9 mouse cellular contexts compared by ENCODE assay signal in genomic region chr5:30270571-30271190, GRCm38 (mm10). TPM values are rescaled to one million over a fixed set of nuclear protein-coding genes. Genes with fewer than 3 reads are reported as not detected.
DNase-seq lines count a peak whose midpoint lies in the region; ATAC-seq and TF ChIP-seq lines count a peak whose summit lies in the region.
"Had no signal": no experiment of that assay in that cellular context is flagged by ENCODE, and none has a peak within 500 bp of the region (broad histone marks: within the 10 kb centered on the region; RNA-seq: fewer than 3 reads in every experiment).

No protein-coding gene starts in this region.

- peak overlapping the region; percentile 3 for H3K27ac ChIP-seq in forebrain, embryonic 16.5 days (ENCODE audit: low read length)
- H3K27ac ChIP-seq in forebrain, embryonic 12.5 days: no peak overlapping the region
- peak overlapping the region; percentile 28 for H3K27ac ChIP-seq in CH12.LX (ENCODE audit: insufficient read depth, low read depth)
- H3K27ac ChIP-seq in liver, embryonic 11.5 days (ENCODE audit: low read depth, low read length): no peak overlapping the region

- H3K4me1 ChIP-seq in forebrain, embryonic 16.5 days (replicated peaks; ENCODE audit: control insufficient read depth, insufficient read depth, low read length): peaks cover 15% of the 10 kb centered on the region; the same call in 1 of the 2 replicates
- H3K4me1 ChIP-seq in forebrain, embryonic 12.5 days: no peaks in the 10 kb centered on the region
- peaks cover 7 to 34% of the 10 kb centered on the region in 2 experiments; a peak in 3 of 4 replicates for H3K4me1 ChIP-seq in CH12.LX (ENCODE audit: control insufficient read depth in 1 of 2, insufficient read depth in 2 of 2)
- H3K4me1 ChIP-seq in liver, embryonic 11.5 days (replicated peaks; ENCODE audit: control insufficient read depth, insufficient read depth, low read length): no peaks in the 10 kb centered on the region

- no peak overlapping the region for H3K9ac ChIP-seq in forebrain, embryonic 16.5 days (replicated peaks; ENCODE audit: low read depth, low read length)
- H3K9ac ChIP-seq in forebrain, embryonic 12.5 days: no peak overlapping the region
- no peak overlapping the region for H3K9ac ChIP-seq in CH12.LX (ENCODE audit: insufficient read depth, low read depth)
- no peak overlapping the region for H3K9ac ChIP-seq in liver, embryonic 11.5 days (ENCODE audit: low read depth, low read length)

- no peak overlapping the region for H3K4me3 ChIP-seq in forebrain, embryonic 16.5 days (replicated peaks; ENCODE audit: low read length)
- H3K4me3 ChIP-seq in forebrain, embryonic 12.5 days (replicated peaks): no peak overlapping the region
- H3K4me3 ChIP-seq in CH12.LX (replicated peaks in 1 of 3; ENCODE audit: low read depth in 2 of 3, low read length in 2 of 3, poor library complexity in 1 of 3): no peak overlapping the region
- H3K4me3 ChIP-seq in liver, embryonic 11.5 days (ENCODE audit: low read depth, low read length): no peak overlapping the region

- no peaks in the 10 kb centered on the region for H3K79me2 ChIP-seq in CH12.LX (replicated peaks; ENCODE audit: control insufficient read depth, extremely low read depth, insufficient read depth, poor library complexity, severe bottlenecking)

- dilution Hi-C loops in CH12.LX (cut with MboI; ENCODE audit: extremely low pct_ligation_motif_present, extremely low pct_unique_long_range_greater_than_20kb, low sequenced_read_pairs): no loop called here

- H3K36me3 ChIP-seq in forebrain, embryonic 16.5 days (ENCODE audit: control insufficient read depth, insufficient read depth): peaks cover 7% of the 10 kb centered on the region
- H3K36me3 ChIP-seq in forebrain, embryonic 12.5 days (replicated peaks): peaks cover 22% of the 10 kb centered on the region
- peaks cover 11 to 35% of the 10 kb centered on the region in 2 experiments for H3K36me3 ChIP-seq in CH12.LX (replicated peaks in 1 of 2; ENCODE audit: control insufficient read depth in 1 of 2, insufficient read depth in 1 of 2, low read length in 1 of 2)
- H3K36me3 ChIP-seq in liver, embryonic 11.5 days (ENCODE audit: control insufficient read depth, insufficient read depth, low read length): peaks cover 8% of the 10 kb centered on the region

- TF ChIP-seq EP300 in CH12.LX (IDR thresholded peaks at IDR 0.05; ENCODE audit: low read length): peak; percentile 83

- H3K27me3 ChIP-seq in forebrain, embryonic 16.5 days (replicated peaks; ENCODE audit: control insufficient read depth, insufficient read depth, low read length): no peaks in the 10 kb centered on the region
- no peaks in the 10 kb centered on the region for H3K27me3 ChIP-seq in forebrain, embryonic 12.5 days
- no peaks in the 10 kb centered on the region for H3K27me3 ChIP-seq in CH12.LX (replicated peaks)
- H3K27me3 ChIP-seq in liver, embryonic 11.5 days (replicated peaks; ENCODE audit: control insufficient read depth, insufficient read depth, low read length): no peaks in the 10 kb centered on the region

- in situ Hi-C loops in CH12.LX (cut with MboI; ENCODE audit: low pct_ligation_motif_present, low pct_unique_long_range_greater_than_20kb, low sequenced_read_pairs): no loop called here

- TF ChIP-seq RAD21 in CH12.LX (IDR thresholded peaks at IDR 0.05; ENCODE audit: low read depth, low read length): no peak

- DNase-seq in CH12.LX (ENCODE audit: extremely low read depth): peak; percentile 51
- peak; percentile 21 for DNase-seq in gastrocnemius, postnatal 10 days
- DNase-seq in left cerebral cortex, postnatal 10 days (ENCODE audit: extremely low spot score in 1 of 2, low spot score in 2 of 2): peak; percentile 31 to 78
- DNase-seq in thymus, postnatal 36 days: no peak
- DNase-seq in thymus, postnatal 4 days: no peak
- no peak for DNase-seq in liver, embryonic 11.5 days (ENCODE audit: low spot score)
- DNase-seq: spleen, adult 18-20 months had no signal

- TF ChIP-seq CTCF in CH12.LX (conservative IDR thresholded peaks at IDR 0.05 in 1 of 2, IDR thresholded peaks at IDR 0.05 in 1 of 2; ENCODE audit: low read depth in 2 of 2, low read length in 2 of 2): no peak

- intact Hi-C loops in left cerebral cortex, postnatal 10 days (cut with DNase I): no loop called here

- peak; percentile 63 for ATAC-seq in forebrain, embryonic 16.5 days
- ATAC-seq in forebrain, embryonic 12.5 days (ENCODE audit: low FRiP score): no peak
- ATAC-seq in liver, embryonic 11.5 days (replicated peaks; ENCODE audit: low FRiP score): no peak

- no peak for TF ChIP-seq POLR2A in CH12.LX (IDR thresholded peaks at IDR 0.05; ENCODE audit: low read depth, low read length)

- H3K4me2 ChIP-seq in forebrain, embryonic 16.5 days (ENCODE audit: low read length): no peak overlapping the region
- no peak overlapping the region for H3K4me2 ChIP-seq in forebrain, embryonic 12.5 days
- H3K4me2 ChIP-seq in CH12.LX (ENCODE audit: insufficient read depth, low read depth, poor library complexity, severe bottlenecking): peak overlapping the region; percentile 14; the same call in 1 of the 2 replicates
- H3K4me2 ChIP-seq in liver, embryonic 11.5 days: no peak overlapping the region

- 59% methylated on average over 11 of the region's 11 CpGs for WGBS in forebrain, embryonic 16.5 days
- 79% methylated on average over 11 of the region's 11 CpGs for WGBS in forebrain, embryonic 12.5 days
- 84% methylated on average over 11 of the region's 11 CpGs for WGBS in liver, embryonic 11.5 days

- no peaks in the 10 kb centered on the region for H3K9me3 ChIP-seq in forebrain, embryonic 16.5 days (ENCODE audit: control insufficient read depth, low read length)
- H3K9me3 ChIP-seq in forebrain, embryonic 12.5 days: no peaks in the 10 kb centered on the region
- no peaks in the 10 kb centered on the region for H3K9me3 ChIP-seq in CH12.LX (replicated peaks; ENCODE audit: low read length)
- no peaks in the 10 kb centered on the region for H3K9me3 ChIP-seq in liver, embryonic 11.5 days (ENCODE audit: control insufficient read depth, low read length)

TF ChIP-seq in CH12.LX, 34 proteins besides CTCF, POLR2A, EP300 and RAD21 (continues in another document):
- TF ChIP-seq RCOR1 (conservative IDR thresholded peaks at IDR 0.05; ENCODE audit: low read depth, low read length) (no peak), MAZ (IDR thresholded peaks at IDR 0.05; ENCODE audit: low read depth, low read length) (no peak), ETS1 (conservative IDR thresholded peaks at IDR 0.05; ENCODE audit: low read depth, low read length) (peak; percentile 67), MAFK (IDR thresholded peaks at IDR 0.05; ENCODE audit: insufficient replicate concordance, low read length) (peak; percentile 67), ZMIZ1 (IDR thresholded peaks at IDR 0.05; ENCODE audit: low read depth, low read length) (no peak), ZNF384 (IDR thresholded peaks at IDR 0.05; ENCODE audit: low read depth, low read length) (peak; percentile 65), JUN (IDR thresholded peaks at IDR 0.05; ENCODE audit: insufficient read depth, low read depth, low read length) (no peak; the same call in 1 of the 2 replicates), SIN3A (IDR thresholded peaks at IDR 0.05; ENCODE audit: low read length) (no peak), ZC3H11A (IDR thresholded peaks at IDR 0.05; ENCODE audit: low read depth, low read length) (no peak), IRF4 (IDR thresholded peaks at IDR 0.05; ENCODE audit: low read depth, low read length) (peak; percentile 88), NRF1 (IDR thresholded peaks at IDR 0.05; ENCODE audit: low read depth, low read length) (no peak), USF1 (IDR thresholded peaks at IDR 0.05; ENCODE audit: low read depth, low read length) (no peak), E2F4 (IDR thresholded peaks at IDR 0.05; ENCODE audit: insufficient replicate concordance, low read depth, low read length) (no peak), JUND (conservative IDR thresholded peaks at IDR 0.05; ENCODE audit: low read depth, low read length) (peak; percentile 43; the same call in 1 of the 2 replicates), CHD2 (IDR thresholded peaks at IDR 0.05; ENCODE audit: low read length) (no peak), UBTF (IDR thresholded peaks at IDR 0.05; ENCODE audit: low read depth, low read length) (no peak), ZKSCAN1 (IDR thresholded peaks at IDR 0.05; ENCODE audit: borderline replicate concordance, low read depth, low read length) (no peak), MAX (IDR thresholded peaks at IDR 0.05; ENCODE audit: low read length) (peak; percentile 28; the same call in 1 of the 2 replicates), USF2 (conservative IDR thresholded peaks at IDR 0.05; ENCODE audit: low read depth, low read length) (no peak), KAT2A (IDR thresholded peaks at IDR 0.05; ENCODE audit: insufficient replicate concordance, low read length) (no peak), TCF12 (IDR thresholded peaks at IDR 0.05; ENCODE audit: low read depth, low read length) (0 out of 2 replicates have a peak, but pooled peaks have one; percentile 20), MEF2A (IDR thresholded peaks at IDR 0.05; ENCODE audit: borderline replicate concordance, low read depth, low read length) (peak; percentile 78), ELF1 (IDR thresholded peaks at IDR 0.05; ENCODE audit: low read depth, low read length) (no peak; the same call in 1 of the 2 replicates), MXI1 (IDR thresholded peaks at IDR 0.05; ENCODE audit: low read depth, low read length) (no peak)

RNA-seq across cellular contexts. Expression of gene Drc1, which starts 10.5 kb away (rescaled TPM):
- polyA plus RNA-seq in forebrain, embryonic 16.5 days (2015; fragmentation: Nextera tagmentation; extraction: Ambion mirVana): 5.5 and 8.9 TPM in 2 replicates
- polyA plus RNA-seq in forebrain, embryonic 12.5 days (2016; fragmentation: Nextera tagmentation; extraction: Ambion mirVana): 1.5 and 1.6 TPM in 2 replicates
- total RNA-seq in CH12.LX (2012; rRNA removed) (0.04 TPM in 1 of 2 replicates, not detected in the other), CH12.LX (2014; rRNA removed) (not detected in 2 replicates)
- not detected in 2 replicates for polyA plus RNA-seq in CH12.LX (2012; ENCODE audit: insufficient read length, low read depth)
- under 1 TPM in 1 of 2 experiments, not detected in 1; 0.49 TPM for total RNA-seq in gastrocnemius, postnatal 10 days (2021)
- total RNA-seq in left cerebral cortex, postnatal 10 days (2021): 10 to 100 TPM; 17.4 to 20.1 TPM
- polyA plus RNA-seq in liver, embryonic 11.5 days (2014; fragmentation: Nextera tagmentation; extraction: Ambion mirVana): 1.6 and 1.7 TPM in 2 replicates

RNA-seq across cellular contexts. Expression of gene Selenoi, which starts 38.3 kb away (rescaled TPM):
- polyA plus RNA-seq in forebrain, embryonic 16.5 days (2015; fragmentation: Nextera tagmentation; extraction: Ambion mirVana): 30.1 and 30.7 TPM in 2 replicates
- polyA plus RNA-seq in forebrain, embryonic 12.5 days (2016; fragmentation: Nextera tagmentation; extraction: Ambion mirVana): 24.8 and 25.5 TPM in 2 replicates
- total RNA-seq in CH12.LX (2012; rRNA removed) (36.1 and 39.8 TPM in 2 replicates), CH12.LX (2014; rRNA removed) (45.7 and 51.3 TPM in 2 replicates)
- polyA plus RNA-seq in CH12.LX (2012; ENCODE audit: insufficient read length, low read depth): 21.0 and 27.0 TPM in 2 replicates
- 10 to 100 TPM; 11.9 to 15.3 TPM for total RNA-seq in gastrocnemius, postnatal 10 days (2021)
- total RNA-seq in left cerebral cortex, postnatal 10 days (2021): 10 to 100 TPM; 56.8 to 58.3 TPM
- 28.2 and 31.3 TPM in 2 replicates for polyA plus RNA-seq in liver, embryonic 11.5 days (2014; fragmentation: Nextera tagmentation; extraction: Ambion mirVana)

Comparison
In these comparisons a context has a peak if more than half of its experiments do, and no peak if none do; other contexts are left out.
1. H3K27ac ChIP-seq: peak in forebrain, embryonic 16.5 days (single experiment) and CH12.LX (single experiment); none in forebrain, embryonic 12.5 days (single experiment) and liver, embryonic 11.5 days (single experiment).
2. DNase-seq: peak in CH12.LX (single experiment), gastrocnemius, postnatal 10 days (single experiment) and left cerebral cortex, postnatal 10 days (2 of 2); none in thymus, postnatal 36 days (0 of 2), thymus, postnatal 4 days (single experiment) and liver, embryonic 11.5 days (single experiment).